Mouse (Mus musculus) ES-Bruce4 (cell line): ENCODE data around the gene Cela3b.

Experiments used
- CTCF ChIP-seq: IDR thresholded peaks from one replicate; pipeline ENCODE4 v1.8.1; 2011; ENCODE audit warnings: low read depth, low read length
- POLR2A ChIP-seq: IDR thresholded peaks from one replicate; pipeline ENCODE4 v1.8.1; 2011; ENCODE audit warnings: low read length; ENCODE audit not compliant: insufficient read depth

- TF ChIP-seq POLR2A, result no peak
- no peak for TF ChIP-seq CTCF
These were observed 37.2 kb upstream of the Cela3b start for GRCm38 (mm10) chr4:137467525-137467924.
